23 mouse cellular contexts compared by ENCODE assay signal in the genomic region with DNA sequence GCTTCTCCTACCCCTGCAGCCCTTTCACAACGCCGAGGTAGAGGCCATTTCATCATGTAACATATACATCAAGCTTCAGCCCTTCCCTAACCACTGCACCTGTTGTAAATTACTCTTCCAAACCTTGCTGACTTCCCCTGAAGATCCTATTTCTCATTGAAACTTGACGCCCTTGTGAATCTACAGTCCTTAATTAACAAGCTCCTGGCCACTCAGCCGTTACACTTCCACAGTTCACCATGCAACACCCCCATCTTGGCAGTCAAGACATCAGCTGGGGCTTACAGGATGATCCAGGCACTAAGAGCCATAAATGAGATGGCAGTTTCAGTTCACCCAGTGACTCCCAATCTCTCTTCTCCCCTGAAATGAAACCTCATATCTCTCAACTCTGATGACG. TPM values are rescaled to one million over a fixed set of nuclear protein-coding genes. Genes with fewer than 3 reads are reported as not detected.
DNase-seq lines count a peak whose midpoint lies in the region; ATAC-seq and TF ChIP-seq lines count a peak whose summit lies in the region.
"Had no signal": no experiment of that assay in that cellular context is flagged by ENCODE, and none has a peak within 500 bp of the region (broad histone marks: within the 10 kb centered on the region; RNA-seq: fewer than 3 reads in every experiment).

No protein-coding gene starts in this region.

- no peak overlapping the region for H3K27ac ChIP-seq in embryonic facial prominence, embryonic 11.5 days (replicated peaks; ENCODE audit: low read depth, low read length)
- H3K27ac ChIP-seq in embryonic facial prominence, embryonic 10.5 days (replicated peaks) = no peak overlapping the region
- no peak overlapping the region for H3K27ac ChIP-seq in kidney, embryonic 15.5 days
- no peak overlapping the region for H3K27ac ChIP-seq in kidney, adult 2 months (ENCODE audit: insufficient read depth, low read depth, low read length)
- no peak overlapping the region for H3K27ac ChIP-seq in kidney, postnatal 0 days
- H3K27ac ChIP-seq: embryonic facial prominence, embryonic 12.5 days; forebrain, embryonic 13.5 days; forebrain, embryonic 15.5 days had no signal

- H3K9ac ChIP-seq in embryonic facial prominence, embryonic 11.5 days (replicated peaks; ENCODE audit: low read length) = no peak overlapping the region
- no peak overlapping the region for H3K9ac ChIP-seq in kidney, embryonic 15.5 days
- H3K9ac ChIP-seq in kidney, postnatal 0 days (ENCODE audit: low read depth, low read length) = no peak overlapping the region
- H3K9ac ChIP-seq: embryonic facial prominence, embryonic 12.5 days; forebrain, embryonic 13.5 days; forebrain, embryonic 15.5 days; forebrain, postnatal 0 days had no signal

- TF ChIP-seq POLR2A in kidney, adult 2 months (IDR thresholded peaks at IDR 0.05; ENCODE audit: low read depth, low read length) = no peak

- no peaks in the 10 kb centered on the region for H3K9me3 ChIP-seq in embryonic facial prominence, embryonic 11.5 days (replicated peaks; ENCODE audit: control insufficient read depth, low read length)
- H3K9me3 ChIP-seq in embryonic facial prominence, embryonic 10.5 days = no peaks in the 10 kb centered on the region
- no peaks in the 10 kb centered on the region for H3K9me3 ChIP-seq in kidney, embryonic 15.5 days (replicated peaks)
- no peaks in the 10 kb centered on the region for H3K9me3 ChIP-seq in kidney, postnatal 0 days (replicated peaks; ENCODE audit: low read length)
- H3K9me3 ChIP-seq: embryonic facial prominence, embryonic 12.5 days; forebrain, embryonic 13.5 days; forebrain, embryonic 15.5 days; G1E had no signal

- TF ChIP-seq CTCF in kidney, adult 2 months (conservative IDR thresholded peaks at IDR 0.05; ENCODE audit: insufficient read depth, insufficient read length, low read depth, low read length) = no peak
- no peak for TF ChIP-seq CTCF in kidney, postnatal 0 days (IDR thresholded peaks at IDR 0.05; ENCODE audit: low read depth)

- no peaks in the 10 kb centered on the region for H3K36me3 ChIP-seq in embryonic facial prominence, embryonic 11.5 days (replicated peaks; ENCODE audit: control insufficient read depth, insufficient read depth, low read depth, low read length)
- H3K36me3 ChIP-seq in embryonic facial prominence, embryonic 10.5 days (replicated peaks) = no peaks in the 10 kb centered on the region
- no peaks in the 10 kb centered on the region for H3K36me3 ChIP-seq in kidney, embryonic 15.5 days
- H3K36me3 ChIP-seq in kidney, adult 2 months (ENCODE audit: control insufficient read depth, insufficient read depth, low read length) = no peaks in the 10 kb centered on the region
- no peaks in the 10 kb centered on the region for H3K36me3 ChIP-seq in kidney, postnatal 0 days (ENCODE audit: insufficient read depth, low read length)
- H3K36me3 ChIP-seq: embryonic facial prominence, embryonic 12.5 days; forebrain, embryonic 15.5 days; G1E had no signal

- no peak for ATAC-seq in embryonic facial prominence, embryonic 11.5 days (replicated peaks; ENCODE audit: insufficient number of reproducible peaks, low FRiP score, low TSS enrichment, low read depth)
- peak; percentile 59 for ATAC-seq in kidney, embryonic 15.5 days (replicated peaks; ENCODE audit: low FRiP score)
- ATAC-seq in kidney, postnatal 0 days (replicated peaks; ENCODE audit: low FRiP score, low read depth) = no peak
- ATAC-seq: activated CD4-positive, CD25-positive, alpha-beta regulatory T cell, adult 4 months; CD4-positive, CD25-positive, alpha-beta regulatory T cell, adult 4 months; forebrain, embryonic 13.5 days; forebrain, embryonic 15.5 days; forebrain, postnatal 0 days; Patski had no signal

- H3K27me3 ChIP-seq in embryonic facial prominence, embryonic 11.5 days (ENCODE audit: control insufficient read depth, insufficient read depth, low read length) = no peaks in the 10 kb centered on the region
- no peaks in the 10 kb centered on the region for H3K27me3 ChIP-seq in embryonic facial prominence, embryonic 10.5 days (replicated peaks; ENCODE audit: low read depth, poor library complexity, severe bottlenecking)
- no peaks in the 10 kb centered on the region for H3K27me3 ChIP-seq in kidney, embryonic 15.5 days
- H3K27me3 ChIP-seq in kidney, adult 2 months (replicated peaks; ENCODE audit: control insufficient read depth, insufficient read depth, low read length) = no peaks in the 10 kb centered on the region
- no peaks in the 10 kb centered on the region for H3K27me3 ChIP-seq in kidney, postnatal 0 days (ENCODE audit: insufficient read depth, low read length)
- H3K27me3 ChIP-seq: embryonic facial prominence, embryonic 12.5 days; forebrain, embryonic 13.5 days; forebrain, embryonic 15.5 days; Patski had no signal

- no peak overlapping the region for H3K4me3 ChIP-seq in embryonic facial prominence, embryonic 11.5 days (ENCODE audit: low read depth, low read length)
- H3K4me3 ChIP-seq in embryonic facial prominence, embryonic 10.5 days = no peak overlapping the region
- no peak overlapping the region for H3K4me3 ChIP-seq in kidney, embryonic 15.5 days (replicated peaks)
- no peak overlapping the region for H3K4me3 ChIP-seq in kidney, adult 2 months (ENCODE audit: insufficient read depth, low read depth, low read length)
- H3K4me3 ChIP-seq in kidney, postnatal 0 days (replicated peaks; ENCODE audit: low read depth, low read length) = no peak overlapping the region
- H3K4me3 ChIP-seq: embryonic facial prominence, embryonic 12.5 days; forebrain, embryonic 13.5 days; forebrain, embryonic 15.5 days had no signal

- no peaks in the 10 kb centered on the region for H3K4me1 ChIP-seq in embryonic facial prominence, embryonic 11.5 days (ENCODE audit: control insufficient read depth, insufficient read depth, low read length)
- H3K4me1 ChIP-seq in embryonic facial prominence, embryonic 10.5 days = no peaks in the 10 kb centered on the region
- peaks cover 13% of the 10 kb centered on the region for H3K4me1 ChIP-seq in kidney, embryonic 15.5 days
- H3K4me1 ChIP-seq in kidney, adult 2 months (ENCODE audit: control insufficient read depth, insufficient read depth, low read length) = no peaks in the 10 kb centered on the region
- H3K4me1 ChIP-seq in kidney, postnatal 0 days (replicated peaks; ENCODE audit: insufficient read depth, low read length) = no peaks in the 10 kb centered on the region
- H3K4me1 ChIP-seq: embryonic facial prominence, embryonic 12.5 days; forebrain, embryonic 15.5 days had no signal

- 59% methylated on average over 5 of the region's 5 CpGs for WGBS in embryonic facial prominence, embryonic 11.5 days
- 66% methylated on average over 5 of the region's 5 CpGs for WGBS in embryonic facial prominence, embryonic 10.5 days
- 40% methylated on average over 5 of the region's 5 CpGs for WGBS in kidney, embryonic 15.5 days
- 40% methylated on average over 5 of the region's 5 CpGs for WGBS in kidney, adult 2 months
- 36% methylated on average over 5 of the region's 5 CpGs for WGBS in kidney, postnatal 0 days

- H3K4me2 ChIP-seq in embryonic facial prominence, embryonic 11.5 days (ENCODE audit: low read depth, low read length) = no peak overlapping the region
- H3K4me2 ChIP-seq in kidney, embryonic 15.5 days = no peak overlapping the region
- no peak overlapping the region for H3K4me2 ChIP-seq in kidney, postnatal 0 days (ENCODE audit: low read length)
- H3K4me2 ChIP-seq: embryonic facial prominence, embryonic 12.5 days; forebrain, embryonic 13.5 days; forebrain, embryonic 15.5 days had no signal

- DNase-seq in embryonic facial prominence, embryonic 11.5 days (ENCODE audit: low spot score) = peak; percentile 4
- no peak for DNase-seq in embryonic facial prominence, embryonic 10.5 days (ENCODE audit: low spot score)
- DNase-seq in kidney, adult 2 months = no peak
- peak; percentile 81 for DNase-seq in kidney, postnatal 0 days (ENCODE audit: low spot score)
- DNase-seq in kidney, postnatal 4 days = no peak
- DNase-seq: adrenal gland, adult 8-10 months; adrenal gland, postnatal 14 days; adrenal gland, postnatal 36 days; B cell, adult 2 months; cerebellum, adult 11-12 months; cerebellum, adult 2 months; cerebellum, adult 9-10 months; cerebellum, postnatal 10 days; cerebellum, postnatal 25 days; forebrain, postnatal 0 days had no signal

RNA-seq across cellular contexts. Expression of a gene that starts 31.0 kb away (rescaled TPM):
- polyA plus RNA-seq in embryonic facial prominence, embryonic 11.5 days (2014; fragmentation: Nextera tagmentation; extraction: Ambion mirVana) = 10.4 and 13.0 TPM in 2 replicates
- 6.0 and 6.6 TPM in 2 replicates for polyA plus RNA-seq in embryonic facial prominence, embryonic 10.5 days (2016; fragmentation: Nextera tagmentation; extraction: Ambion mirVana)
- 10.3 and 11.1 TPM in 2 replicates for polyA plus RNA-seq in kidney, embryonic 15.5 days (2015; fragmentation: Nextera tagmentation; extraction: Ambion mirVana)
- 4.3 and 5.3 TPM in 2 replicates for polyA plus RNA-seq in kidney, adult 2 months (2012; rRNA removed)
- polyA plus RNA-seq in kidney, postnatal 0 days (2015; fragmentation: Nextera tagmentation; extraction: Ambion mirVana) = 9.9 and 10.8 TPM in 2 replicates

Comparison
In these comparisons a context has a peak if more than half of its experiments do, and no peak if none do; other contexts are left out.
1. DNase-seq: peak in embryonic facial prominence, embryonic 11.5 days (single experiment) and kidney, postnatal 0 days (single experiment); none in embryonic facial prominence, embryonic 10.5 days (single experiment), kidney, adult 2 months (single experiment) and kidney, postnatal 4 days (0 of 2).